Mouse (Mus musculus) lung, postnatal 0 days (tissue): ENCODE measurements at regions not wholly inside any gene's neighbourhood (a gene's known extent, or its start where the extent isn't known, plus 50 kb on each side); places are given as distances from the start of the nearest gene placed in this dataset.
A peak's percentile ranks its signal among the peaks of the same experiment; 100 is the strongest.
"Not testable (repeated sequence)": the region's sequence is repeated elsewhere in the genome, so short reads cannot be mapped to it uniquely, and the experiment has no call there.

ENCODE experiments used
- ATAC-seq: fragments of 200-750 bp; cut with Nextera tagmentation; 2 replicates; pipeline ENCODE4 v1.8.0; 2017; ENCODE audit warnings: moderate library complexity
- DNase-seq: peaks from one replicate; pipeline ENCODE4 v3.0.0-alpha.2; 2016; ENCODE audit warnings: low spot score
- H3K27ac ChIP-seq: fragments of 300-500 bp; sonication (generic); 2 replicates; pipeline ENCODE4 v1.5.1; 2014; ENCODE audit warnings: antibody characterized with exemption, mild to moderate bottlenecking, low read length, mixed read lengths
- H3K27me3 ChIP-seq: fragments of 300-500 bp; sonication (generic); replicated peaks from 2 replicates; pipeline ENCODE4 v1.6.1; 2014; ENCODE audit warnings: low read length, mixed read lengths; ENCODE audit not compliant: insufficient read depth
- H3K36me3 ChIP-seq: fragments of 300-500 bp; sonication (generic); 2 replicates; pipeline ENCODE4 v1.6.1; 2014; ENCODE audit warnings: low read length, mixed read lengths; ENCODE audit not compliant: insufficient read depth
- H3K4me1 ChIP-seq: fragments of 300-500 bp; sonication (generic); 2 replicates; pipeline ENCODE4 v1.6.1; 2014; ENCODE audit warnings: antibody characterized with exemption, low read depth, low read length, mixed read lengths; ENCODE audit not compliant: insufficient read depth
- H3K4me2 ChIP-seq: fragments of 300-500 bp; sonication (generic); replicated peaks from 2 replicates; pipeline ENCODE4 v1.6.1; 2014; ENCODE audit warnings: low read depth, mild to moderate bottlenecking, low read length, moderate library complexity, mixed read lengths
- H3K4me3 ChIP-seq: fragments of 300-500 bp; sonication (generic); 2 replicates; pipeline ENCODE4 v1.5.1; 2014; ENCODE audit warnings: low read depth, low read length
- H3K9ac ChIP-seq: fragments of 300-500 bp; sonication (generic); replicated peaks from 2 replicates; pipeline ENCODE4 v1.6.1; 2014; ENCODE audit warnings: low read depth, mild to moderate bottlenecking
- H3K9me3 ChIP-seq: fragments of 300-500 bp; sonication (generic); 2 replicates; pipeline ENCODE4 v1.6.1; 2016; ENCODE audit warnings: low read length, mixed read lengths
- CTCF ChIP-seq: IDR thresholded peaks from 2 replicates; pipeline ENCODE4 v1.5.1; 2016; ENCODE audit warnings: antibody characterized with exemption, mild to moderate bottlenecking
- EP300 ChIP-seq: IDR thresholded peaks from 2 replicates; pipeline ENCODE4 v1.6.1; 2016; ENCODE audit warnings: antibody characterized with exemption, mild to moderate bottlenecking, control low read depth
- WGBS: fragments of 180-500 bp; shearing (Covaris S2); extraction: QIAGEN DNeasy Blood & Tissue Kit; methylation state at CpG from one replicate; pipeline ENCODE4 v1.1.7; 2014; 5-methylcytosine and 5-hydroxymethylcytosine counted together

GRCm38 (mm10) chr17:13547657-13548360, 193.4 kb downstream of the Tcp10c start:
- no peak for TF ChIP-seq EP300
- no peak for TF ChIP-seq CTCF
- Histone ChIP-seq H3K27ac (no peak overlapping the region), H3K4me2 (no peak overlapping the region), H3K4me3 (no peak overlapping the region), H3K9me3 (peaks cover 41% of the 10 kb centered on the region), H3K27me3 (no peaks in the 10 kb centered on the region), H3K36me3 (no peaks in the 10 kb centered on the region), H3K4me1 (no peaks in the 10 kb centered on the region), H3K9ac (no peak overlapping the region)
- no peak for ATAC-seq
- DNase-seq: no peak
- 60% methylated on average over 12 of the region's 12 CpGs for WGBS

GRCm38 (mm10) chr17:13549975-13550895, 195.9 kb downstream of the Tcp10c start:
- H3K27ac ChIP-seq: no peak overlapping the region
- no peaks in the 10 kb centered on the region for H3K36me3 ChIP-seq
- WGBS: 60% methylated on average over 9 of the region's 9 CpGs
- no peaks in the 10 kb centered on the region for H3K4me1 ChIP-seq
- ATAC-seq (peak; percentile 47), DNase-seq (no peak)
- TF ChIP-seq CTCF: no peak
- TF ChIP-seq EP300: no peak
- H3K27me3 ChIP-seq: no peaks in the 10 kb centered on the region
- H3K4me3 ChIP-seq: no peak overlapping the region
- H3K9me3 ChIP-seq: peaks cover 32% of the 10 kb centered on the region
- H3K9ac ChIP-seq: no peak overlapping the region
- no peak overlapping the region for H3K4me2 ChIP-seq

- not testable (repeated sequence) for H3K4me1 ChIP-seq, H3K27ac ChIP-seq, DNase-seq, H3K27me3 ChIP-seq, H3K36me3 ChIP-seq, ATAC-seq, H3K4me3 ChIP-seq, H3K4me2 ChIP-seq, H3K9ac ChIP-seq
- peaks cover 32% of the 10 kb centered on the region for H3K9me3 ChIP-seq
These were observed 196.5 kb downstream of the Tcp10c start for GRCm38 (mm10) chr17:13550896-13551267.

- H3K4me2 ChIP-seq, H3K9ac ChIP-seq, H3K4me1 ChIP-seq, ATAC-seq, H3K27ac ChIP-seq, H3K4me3 ChIP-seq, H3K36me3 ChIP-seq, H3K27me3 ChIP-seq: not testable (repeated sequence)
- peak; percentile 53 for DNase-seq
- peaks cover 30% of the 10 kb centered on the region for H3K9me3 ChIP-seq
These were observed 197.5 kb downstream of the Tcp10c start for GRCm38 (mm10) chr17:13551693-13552404.

GRCm38 (mm10) chr17:13552840-13553239, 198.5 kb downstream of the Tcp10c start:
- H3K27ac ChIP-seq, H3K36me3 ChIP-seq, H3K27me3 ChIP-seq, H3K4me1 ChIP-seq, H3K4me3 ChIP-seq, H3K9ac ChIP-seq, H3K4me2 ChIP-seq: not testable (repeated sequence)
- ATAC-seq (0 out of 2 replicates have a peak, but pooled peaks have one; percentile 3), DNase-seq (peak; percentile 37)
- peaks cover 22% of the 10 kb centered on the region for H3K9me3 ChIP-seq

GRCm38 (mm10) chr17:13555311-13556059, 201.1 kb downstream of the Tcp10c start:
- not testable (repeated sequence) for H3K4me1 ChIP-seq, H3K27me3 ChIP-seq, H3K4me3 ChIP-seq, H3K4me2 ChIP-seq, H3K36me3 ChIP-seq, H3K9me3 ChIP-seq, H3K9ac ChIP-seq
- ATAC-seq (peak; percentile 86), DNase-seq (peak; percentile 92)
- 20% methylated on average over 9 of the region's 9 CpGs for WGBS
- H3K27ac ChIP-seq: peak overlapping the region; percentile 75; the same call in 1 of the 2 replicates

- H3K9me3 ChIP-seq, DNase-seq, H3K9ac ChIP-seq, H3K4me3 ChIP-seq, H3K4me1 ChIP-seq, H3K27me3 ChIP-seq, H3K4me2 ChIP-seq, H3K36me3 ChIP-seq: not testable (repeated sequence)
- 59% methylated on average over 16 of the region's 16 CpGs for WGBS
- peak overlapping the region; percentile 11; the same call in 1 of the 2 replicates for H3K27ac ChIP-seq
- peak; percentile 47 for ATAC-seq
These were observed 201.8 kb downstream of the Tcp10c start for GRCm38 (mm10) chr17:13556060-13556660.
